Mouse (Mus musculus) CH12.LX (cell line): ENCODE measurements around the gene Sox18. TPM values are rescaled to one million over a fixed set of nuclear protein-coding genes. Genes with fewer than 3 reads are reported as not detected.
A peak's percentile ranks its signal among the peaks of the same experiment; 100 is the strongest.

ENCODE experiments used
- DNase-seq: peaks from one replicate; pipeline ENCODE4 v3.0.0-alpha.2; 2013; ENCODE audit errors: extremely low read depth
- H3K27ac ChIP-seq: 2 replicates; pipeline ENCODE4 v1.5.1; 2012; ENCODE audit warnings: low read depth, mild to moderate bottlenecking, control low read depth, moderate library complexity; ENCODE audit not compliant: insufficient read depth
- H3K27me3 ChIP-seq: replicated peaks from 2 replicates; pipeline ENCODE3; 2012; ENCODE audit warnings: inconsistent platforms
- H3K36me3 ChIP-seq, 2 experiments: replicated peaks in 1 of 2; 2 replicates each; pipeline versions ENCODE3 to v1.6.1; 2012; ENCODE audit warnings: inconsistent platforms in 1 of 2, low read length in 1 of 2, mild to moderate bottlenecking in 1 of 2, mixed read lengths in 1 of 2, moderate library complexity in 1 of 2; ENCODE audit not compliant: control insufficient read depth in 1 of 2, insufficient read depth in 1 of 2
- H3K4me1 ChIP-seq, 2 experiments: 2 replicates each; pipeline ENCODE4 v1.6.1; 2012; ENCODE audit warnings: inconsistent platforms in 1 of 2, moderate library complexity in 1 of 2; ENCODE audit not compliant: insufficient read depth in 2 of 2, control insufficient read depth in 1 of 2
- H3K4me2 ChIP-seq: 2 replicates; pipeline ENCODE4 v1.6.1; 2012; ENCODE audit warnings: low read depth, mild to moderate bottlenecking, control low read depth; ENCODE audit not compliant: poor library complexity, insufficient read depth, severe bottlenecking
- H3K4me3 ChIP-seq, 3 experiments: fragments of 150-350 bp in 1 of 3; sonication (generic) in 1 of 3; replicated peaks in 1 of 3; 2 replicates each; pipeline versions ENCODE3 to v1.5.1; 2011 to 2012; ENCODE audit warnings: low read depth in 2 of 3, low read length in 2 of 3, mild to moderate bottlenecking in 2 of 3, moderate library complexity in 2 of 3, control low read depth in 1 of 3, improper control_type of control experiment in 1 of 3, inconsistent platforms in 1 of 3, mixed read lengths in 1 of 3; ENCODE audit not compliant: poor library complexity in 1 of 3
- H3K79me2 ChIP-seq: replicated peaks from 2 replicates; pipeline ENCODE4 v1.6.1; 2012; ENCODE audit warnings: mild to moderate bottlenecking, moderate library complexity; ENCODE audit not compliant: control insufficient read depth, poor library complexity, insufficient read depth, severe bottlenecking; ENCODE audit errors: extremely low read depth
- H3K9ac ChIP-seq: 2 replicates; pipeline ENCODE4 v1.6.1; 2012; ENCODE audit warnings: low read depth, mild to moderate bottlenecking, control low read depth, moderate library complexity; ENCODE audit not compliant: insufficient read depth
- H3K9me3 ChIP-seq: replicated peaks from 2 replicates; pipeline ENCODE3; 2012; ENCODE audit warnings: low read length, inconsistent platforms, mixed read lengths
- BHLHE40 ChIP-seq: IDR thresholded peaks from 2 replicates; pipeline ENCODE4 v1.6.1; 2011; ENCODE audit warnings: mild to moderate bottlenecking, low read depth, low read length, improper control_type of control experiment
- CHD1 ChIP-seq: IDR thresholded peaks from 2 replicates; pipeline ENCODE4 v1.6.1; 2012; ENCODE audit warnings: low read depth, low read length, improper control_type of control experiment, inconsistent platforms
- CHD2 ChIP-seq: IDR thresholded peaks from 2 replicates; pipeline ENCODE4 v1.6.1; 2011; ENCODE audit warnings: low read length, improper control_type of control experiment
- E2F4 ChIP-seq: IDR thresholded peaks from 2 replicates; pipeline ENCODE4 v1.6.1; 2011; ENCODE audit warnings: low read depth, low read length, improper control_type of control experiment; ENCODE audit not compliant: insufficient replicate concordance
- ELF1 ChIP-seq: IDR thresholded peaks from 2 replicates; pipeline ENCODE4 v1.6.1; 2014; ENCODE audit warnings: low read depth, mild to moderate bottlenecking, inconsistent platforms, low read length, improper control_type of control experiment
- ETS1 ChIP-seq: conservative IDR thresholded peaks from 2 replicates; pipeline ENCODE4 v1.6.1; 2012; ENCODE audit warnings: low read depth, mild to moderate bottlenecking, inconsistent platforms, low read length, improper control_type of control experiment, moderate library complexity
- GABPA ChIP-seq: IDR thresholded peaks from 2 replicates; pipeline ENCODE4 v1.6.1; 2012; ENCODE audit warnings: low read depth, low read length, improper control_type of control experiment, inconsistent platforms; ENCODE audit not compliant: insufficient replicate concordance
- HCFC1 ChIP-seq: IDR thresholded peaks from 2 replicates; pipeline ENCODE4 v1.6.1; 2012; ENCODE audit warnings: low read depth, mild to moderate bottlenecking, inconsistent platforms, low read length, improper control_type of control experiment
- IRF4 ChIP-seq: IDR thresholded peaks from 2 replicates; pipeline ENCODE4 v1.6.1; 2014; ENCODE audit warnings: low read depth, mild to moderate bottlenecking, inconsistent platforms, low read length, improper control_type of control experiment
- JUN ChIP-seq: IDR thresholded peaks from 2 replicates; pipeline ENCODE4 v1.6.1; 2011; ENCODE audit warnings: low read depth, mild to moderate bottlenecking, low read length, improper control_type of control experiment, moderate library complexity; ENCODE audit not compliant: insufficient read depth
- JUND ChIP-seq: conservative IDR thresholded peaks from 2 replicates; pipeline ENCODE4 v1.6.1; 2011; ENCODE audit warnings: low read depth, low read length, improper control_type of control experiment
- MAFK ChIP-seq: IDR thresholded peaks from 2 replicates; pipeline ENCODE4 v1.6.1; 2011; ENCODE audit warnings: low read length, improper control_type of control experiment; ENCODE audit not compliant: insufficient replicate concordance
- MAZ ChIP-seq: IDR thresholded peaks from 2 replicates; pipeline ENCODE4 v1.6.1; 2012; ENCODE audit warnings: low read depth, mild to moderate bottlenecking, inconsistent platforms, low read length, improper control_type of control experiment, moderate library complexity
- MEF2A ChIP-seq: IDR thresholded peaks from 2 replicates; pipeline ENCODE4 v1.6.1; 2014; ENCODE audit warnings: low read depth, mild to moderate bottlenecking, inconsistent platforms, low read length, improper control_type of control experiment, borderline replicate concordance
- MXI1 ChIP-seq: IDR thresholded peaks from 2 replicates; pipeline ENCODE4 v1.6.1; 2011; ENCODE audit warnings: mild to moderate bottlenecking, low read depth, low read length, improper control_type of control experiment
- MYC ChIP-seq: IDR thresholded peaks from 2 replicates; pipeline ENCODE4 v1.6.1; 2011; ENCODE audit warnings: low read depth, mild to moderate bottlenecking, improper control_type of control experiment, low read length
- NELFE ChIP-seq: IDR thresholded peaks from 2 replicates; pipeline ENCODE4 v1.6.1; 2011; ENCODE audit warnings: low read depth, low read length, improper control_type of control experiment
- PAX5 ChIP-seq: IDR thresholded peaks from 2 replicates; pipeline ENCODE4 v1.6.1; 2012; ENCODE audit warnings: low read length, inconsistent platforms, mixed read lengths
- POLR2A ChIP-seq: IDR thresholded peaks from 2 replicates; pipeline ENCODE4 v1.6.1; 2011; ENCODE audit warnings: low read depth, mild to moderate bottlenecking, improper control_type of control experiment, low read length
- POLR2AphosphoS2 ChIP-seq: IDR thresholded peaks from 2 replicates; pipeline ENCODE4 v1.6.1; 2011; ENCODE audit warnings: low read depth, low read length, improper control_type of control experiment
- RAD21 ChIP-seq: IDR thresholded peaks from 2 replicates; pipeline ENCODE4 v1.6.1; 2011; ENCODE audit warnings: low read depth, mild to moderate bottlenecking, low read length, improper control_type of control experiment, moderate library complexity
- RCOR1 ChIP-seq: conservative IDR thresholded peaks from 2 replicates; pipeline ENCODE4 v1.6.1; 2012; ENCODE audit warnings: low read depth, mild to moderate bottlenecking, inconsistent platforms, low read length, improper control_type of control experiment
- SIN3A ChIP-seq: IDR thresholded peaks from 2 replicates; pipeline ENCODE4 v1.6.1; 2012; ENCODE audit warnings: low read length, improper control_type of control experiment, inconsistent platforms
- SMC3 ChIP-seq: IDR thresholded peaks from 2 replicates; pipeline ENCODE4 v1.6.1; 2011; ENCODE audit warnings: low read depth, low read length, improper control_type of control experiment
- TBP ChIP-seq: conservative IDR thresholded peaks from 2 replicates; pipeline ENCODE4 v1.6.1; 2011; ENCODE audit warnings: low read depth, low read length, improper control_type of control experiment
- TCF12 ChIP-seq: IDR thresholded peaks from 2 replicates; pipeline ENCODE4 v1.6.1; 2014; ENCODE audit warnings: low read depth, mild to moderate bottlenecking, inconsistent platforms, low read length, improper control_type of control experiment
- USF1 ChIP-seq: IDR thresholded peaks from 2 replicates; pipeline ENCODE4 v1.6.1; 2014; ENCODE audit warnings: low read depth, mild to moderate bottlenecking, inconsistent platforms, low read length, improper control_type of control experiment
- ZC3H11A ChIP-seq: IDR thresholded peaks from 2 replicates; pipeline ENCODE4 v1.6.1; 2012; ENCODE audit warnings: low read depth, mild to moderate bottlenecking, inconsistent platforms, low read length, improper control_type of control experiment
- ZMIZ1 ChIP-seq: IDR thresholded peaks from 2 replicates; pipeline ENCODE4 v1.6.1; 2012; ENCODE audit warnings: low read depth, mild to moderate bottlenecking, inconsistent platforms, low read length, improper control_type of control experiment
- dilution Hi-C: fragments of 300-500 bp; cut with MboI; formaldehyde crosslinking; loops from 2 replicates; pipeline ENCODE4 v1.14.3; 2020; ENCODE audit warnings: low sequenced_read_pairs; ENCODE audit not compliant: extremely low pct_unique_long_range_greater_than_20kb, extremely low pct_ligation_motif_present
- in situ Hi-C: fragments of 300-500 bp; cut with MboI; formaldehyde crosslinking; loops from 3 replicates; pipeline ENCODE4 v1.14.3; 2019; ENCODE audit warnings: low sequenced_read_pairs, low pct_ligation_motif_present, low pct_unique_long_range_greater_than_20kb, mixed read lengths
- polyA plus RNA-seq: library from polyadenylated mRNA; unstranded; fragments of >175 nt; gene quantifications from 2 replicates; pipeline ENCODE4 v1.2.1, GENCODE M21; 2012; ENCODE audit warnings: low read depth; ENCODE audit not compliant: insufficient read length
- total RNA-seq, 2 experiments: library from RNA; depleted of rRNA; stranded (reverse); fragments of 300-350 nt in 1 of 2; fragments of >200 nt in 1 of 2; gene quantifications; 2 replicates each; pipeline ENCODE4 v1.2.3; 2012 to 2014

The Sox18 gene
- total and polyA plus RNA-seq, 3 experiments: not detected

DNA sequence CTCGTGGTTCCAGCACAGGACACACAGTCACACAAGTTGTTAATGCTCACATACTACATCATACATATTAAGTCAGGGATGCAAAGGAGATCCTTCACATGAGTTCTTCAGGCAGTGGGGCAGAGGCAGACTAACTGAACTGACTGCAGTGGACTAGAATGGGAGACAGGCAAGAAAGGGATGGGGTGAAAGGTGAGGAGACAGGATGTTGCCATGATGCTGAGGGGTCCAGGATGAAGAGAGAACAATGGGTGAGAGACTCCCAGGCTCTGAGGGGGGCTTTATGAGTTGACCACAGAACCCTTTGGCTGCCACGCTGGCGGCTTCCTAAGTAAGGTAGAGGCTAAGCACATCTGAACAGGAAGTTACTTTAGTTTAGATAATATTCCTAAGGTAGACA lies 23.1 kb upstream of the Sox18 start:
- H3K79me2 ChIP-seq: peaks cover 20% of the 10 kb centered on the region
- no peak for TF ChIP-seq ELF1
- TF ChIP-seq, all 38 proteins: peak for 0
- Histone ChIP-seq H3K4me3 (peak overlapping the region in 2 of 3 experiments; percentile 70 to 71), H3K9ac (peak overlapping the region; percentile 78; the same call in 1 of the 2 replicates), H3K27me3 (no peaks in the 10 kb centered on the region), H3K9me3 (no peaks in the 10 kb centered on the region), H3K36me3 (peaks cover 8 to 23% of the 10 kb centered on the region in 2 experiments), H3K4me1 (peaks cover 21 to 52% of the 10 kb centered on the region in 2 experiments), H3K27ac (no peak overlapping the region), H3K4me2 (0 out of 2 replicates have a peak overlapping the region, but pooled peaks have one; percentile 64)
- in situ Hi-C loops (loop anchor here (10.0 kb wide), 2 partner anchors 80 to 290 kb away; no protein-coding TSS in a partner anchor), dilution Hi-C loops (no loop called here)
- no peak for DNase-seq

DNA sequence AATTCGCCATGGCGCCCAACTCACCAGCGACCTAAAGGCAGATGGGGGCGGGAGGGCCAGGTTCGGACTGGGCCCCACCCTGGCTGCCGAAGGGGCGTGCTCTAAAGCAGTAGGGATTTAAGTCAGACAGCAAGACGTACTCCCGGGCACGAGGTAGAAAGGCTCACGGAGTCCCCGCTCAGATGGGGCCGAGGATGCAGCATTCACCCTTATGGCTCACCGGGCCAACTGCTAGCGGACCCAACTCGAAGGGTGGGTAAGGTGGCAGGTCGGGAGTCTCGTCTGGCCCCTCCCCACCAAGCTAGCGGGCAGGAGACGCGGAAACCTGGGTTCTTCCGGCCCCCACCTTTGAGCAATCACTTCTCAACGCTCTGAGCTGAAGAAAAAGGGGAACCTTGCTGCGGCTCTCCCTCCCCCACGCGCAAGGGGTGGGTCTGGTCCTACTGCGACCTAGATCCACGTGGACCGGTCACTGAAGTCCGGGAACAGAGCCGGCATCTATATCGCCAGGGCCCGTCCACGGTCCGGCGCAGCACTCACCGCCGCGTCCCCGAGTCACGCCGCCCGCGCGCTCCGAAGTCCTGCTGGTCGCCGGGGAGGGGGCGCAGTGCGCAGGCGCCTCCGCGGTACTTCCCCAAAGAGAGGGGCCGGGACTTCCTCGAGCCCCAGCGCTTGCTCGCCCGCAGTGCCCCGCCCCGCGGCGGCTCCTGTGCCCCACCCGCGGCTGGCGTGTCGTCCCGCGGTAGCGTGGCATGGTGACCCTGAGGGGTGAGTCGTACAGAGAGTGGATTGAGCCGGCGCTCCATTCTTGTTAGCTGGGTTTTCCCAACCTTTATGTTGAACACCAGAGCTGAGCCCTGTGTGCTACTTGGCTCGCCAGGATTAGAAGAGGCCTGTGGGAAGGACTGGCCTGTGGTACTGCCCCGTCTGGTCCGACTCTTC lies 22.2 kb upstream of the Sox18 start, which contains the start of gene Rgs19:
TSS of gene Rgs19 (minus strand) at position 639 of the 942 bp plus-strand sequence.
- Histone ChIP-seq H3K27ac (peak within 1 kb of the TSS; percentile 69), H3K9me3 (no peaks in the 10 kb centered on the region), H3K9ac (peak within 1 kb of the TSS; percentile 78), H3K4me3 (peak within 1 kb of the TSS; percentile 71 to 78 (median 72)), H3K27me3 (no peaks in the 10 kb centered on the region), H3K79me2 (peaks cover 20% of the 10 kb centered on the region), H3K4me1 (peaks cover 28 to 62% of the 10 kb centered on the region in 2 experiments), H3K4me2 (peak within 1 kb of the TSS; percentile 90), H3K36me3 (peaks cover 17 to 32% of the 10 kb centered on the region in 2 experiments)
- in situ Hi-C loops: loop anchor here (10.0 kb wide), 2 partner anchors 79 to 289 kb away; no protein-coding TSS in a partner anchor
- DNase-seq: peak; percentile 84
- dilution Hi-C loops: no loop called here
- peak; percentile 11; the same call in 1 of the 2 replicates for TF ChIP-seq IRF4
- no peak for TF ChIP-seq RAD21
- TF ChIP-seq E2F4: no peak
- no peak for TF ChIP-seq ETS1
- peak; percentile 41 for TF ChIP-seq HCFC1
- no peak for TF ChIP-seq PAX5
- peak; percentile 48; the same call in 1 of the 2 replicates for TF ChIP-seq TBP
- peak; percentile 10 for TF ChIP-seq MEF2A
- no peak for TF ChIP-seq RCOR1
- peak; percentile 91 for TF ChIP-seq POLR2A
- TF ChIP-seq JUN: no peak
- no peak for TF ChIP-seq SMC3
- peak; percentile 89 for TF ChIP-seq NELFE
- TF ChIP-seq JUND: no peak
- TF ChIP-seq ELF1: peak; percentile 66; the same call in 1 of the 2 replicates
- 0 out of 2 replicates have a peak, but pooled peaks have one; percentile 68 for TF ChIP-seq ZMIZ1
- TF ChIP-seq TCF12: peak; percentile 74
- TF ChIP-seq MAFK: no peak
- no peak for TF ChIP-seq GABPA
- TF ChIP-seq CHD2: 0 out of 2 replicates have a peak, but pooled peaks have one; percentile 63
- TF ChIP-seq USF1: no peak
- TF ChIP-seq POLR2AphosphoS2: peak; percentile 54; the same call in 1 of the 2 replicates
- no peak for TF ChIP-seq ZC3H11A
- TF ChIP-seq BHLHE40: peak; percentile 38
- no peak for TF ChIP-seq CHD1
- TF ChIP-seq MXI1: peak; percentile 92
- peak; percentile 57; the same call in 1 of the 2 replicates for TF ChIP-seq MYC
- TF ChIP-seq MAZ: peak; percentile 93
- TF ChIP-seq SIN3A: peak; percentile 73; the same call in 1 of the 2 replicates
